Mouse (Mus musculus): ENCODE data around the gene Igfn1. TPM values are rescaled to one million over a fixed set of nuclear protein-coding genes. Genes with fewer than 3 reads are reported as not detected.

Gene Igfn1
- polyA plus RNA-seq (2014; fragmentation: Nextera tagmentation; extraction: Ambion mirVana): 0.04 TPM in 1 of 2 replicates, not detected in the other

DNA sequence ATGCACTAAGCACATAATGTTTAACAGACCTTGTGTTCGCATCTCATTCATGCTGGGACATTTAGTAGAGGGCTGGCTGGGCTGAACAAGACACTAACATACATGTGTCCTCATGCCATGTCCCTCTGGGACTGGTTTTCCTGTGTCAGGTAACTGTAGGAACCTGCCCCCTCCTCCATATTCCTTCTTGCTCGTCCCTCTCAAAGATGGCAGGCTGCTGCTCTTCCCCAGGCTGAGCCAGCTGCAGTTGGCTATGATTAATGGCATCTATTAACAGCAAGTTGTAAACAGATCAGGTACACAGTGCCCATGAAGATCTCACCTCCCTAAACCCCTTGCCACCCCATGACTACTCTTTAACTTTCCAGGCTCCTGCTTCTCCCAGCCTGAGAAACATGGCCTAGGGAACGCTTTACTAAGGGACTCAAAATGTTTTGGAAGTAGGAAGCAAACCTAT, at the start of gene Igfn1:
Gene Igfn1 (minus strand): TSS at position 51 of the 457 bp plus-strand sequence.
- no peak for ATAC-seq (replicated peaks; ENCODE audit: insufficient number of reproducible peaks, low FRiP score, low TSS enrichment)
- 78% methylated on average over 3 of the region's 3 CpGs for WGBS (ENCODE audit: insufficient replicate concordance)
- Histone ChIP-seq H3K27me3 (ENCODE audit: control insufficient read depth, insufficient read depth, low read length) (no peaks in the 10 kb centered on the region), H3K4me2 (peak within 1 kb of the TSS; percentile 89), H3K9me3 (replicated peaks; ENCODE audit: control insufficient read depth, low read length) (no peaks in the 10 kb centered on the region), H3K4me3 (ENCODE audit: low read depth, low read length) (peak within 1 kb of the TSS; percentile 51; the same call in 1 of the 2 replicates), H3K36me3 (ENCODE audit: control insufficient read depth, insufficient read depth, low read length) (no peaks in the 10 kb centered on the region), H3K9ac (ENCODE audit: low read depth, low read length) (no peak within 1 kb of the TSS), H3K27ac (ENCODE audit: low read depth, low read length) (no peak within 1 kb of the TSS), H3K4me1 (ENCODE audit: control insufficient read depth, insufficient read depth, low read length) (no peaks in the 10 kb centered on the region)

DNA sequence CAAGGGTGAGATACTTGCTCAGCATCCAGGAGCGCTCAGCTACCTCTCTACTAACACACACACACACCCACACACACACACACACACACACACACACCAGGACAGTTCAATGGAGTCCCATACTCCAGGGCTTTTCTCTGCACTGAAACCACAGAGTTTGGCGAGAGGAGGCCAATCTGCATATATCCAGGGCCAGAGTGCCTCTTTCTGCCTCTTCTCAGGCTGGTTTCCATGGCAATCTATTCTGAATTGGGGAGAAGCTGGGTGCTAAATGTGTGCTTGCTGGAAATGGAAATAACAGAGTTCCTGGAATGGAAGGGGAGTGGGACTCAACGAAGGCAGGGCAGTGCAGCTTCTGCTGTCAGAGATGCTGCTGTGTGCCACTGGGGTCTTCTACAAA, 49.6 kb upstream of the Igfn1 start:
- H3K27ac ChIP-seq (ENCODE audit: low read depth, low read length): no peak overlapping the region
- H3K4me2 ChIP-seq: no peak overlapping the region
- no peak overlapping the region for H3K9ac ChIP-seq (ENCODE audit: low read depth, low read length)
- peaks cover 15% of the 10 kb centered on the region for H3K27me3 ChIP-seq (ENCODE audit: control insufficient read depth, insufficient read depth, low read length)
- peaks cover 10% of the 10 kb centered on the region for H3K4me1 ChIP-seq (ENCODE audit: control insufficient read depth, insufficient read depth, low read length)
- WGBS (ENCODE audit: insufficient replicate concordance): 68% methylated on average over 3 of the region's 3 CpGs
- no peak for ATAC-seq (replicated peaks; ENCODE audit: insufficient number of reproducible peaks, low FRiP score, low TSS enrichment)
- H3K4me3 ChIP-seq (ENCODE audit: low read depth, low read length): no peak overlapping the region
- no peaks in the 10 kb centered on the region for H3K9me3 ChIP-seq (replicated peaks; ENCODE audit: control insufficient read depth, low read length)
- H3K36me3 ChIP-seq (ENCODE audit: control insufficient read depth, insufficient read depth, low read length): no peaks in the 10 kb centered on the region

DNA sequence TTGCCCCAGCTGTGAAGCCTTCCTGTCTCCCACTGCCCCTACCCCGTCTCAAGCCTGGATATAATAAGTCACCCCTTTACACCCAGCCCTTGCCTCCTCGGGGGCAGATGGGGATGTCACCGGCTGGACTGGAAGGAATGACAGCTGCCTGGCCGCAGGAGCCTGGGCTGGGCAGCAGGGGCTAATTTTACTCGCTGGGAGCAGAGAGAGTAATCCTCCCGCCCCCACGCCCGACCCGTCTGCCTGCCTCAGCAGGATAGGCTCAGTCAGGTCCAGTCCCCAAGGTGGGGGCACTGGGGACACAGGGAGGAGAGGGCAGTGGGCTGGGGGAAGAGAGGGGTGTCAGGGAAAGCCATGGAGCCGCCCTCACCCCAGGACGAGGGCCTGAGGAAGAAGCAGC, 46.4 kb upstream of the Igfn1 start, which contains the start of gene Cacna1s:
Gene Cacna1s (plus strand): TSS at position 204 of the 400 bp plus-strand sequence.
- Histone ChIP-seq H3K4me1 (ENCODE audit: control insufficient read depth, insufficient read depth, low read length) (peaks cover 16% of the 10 kb centered on the region), H3K36me3 (ENCODE audit: control insufficient read depth, insufficient read depth, low read length) (no peaks in the 10 kb centered on the region), H3K9me3 (replicated peaks; ENCODE audit: control insufficient read depth, low read length) (no peaks in the 10 kb centered on the region), H3K9ac (ENCODE audit: low read depth, low read length) (no peak within 1 kb of the TSS), H3K27ac (ENCODE audit: low read depth, low read length) (no peak within 1 kb of the TSS), H3K4me3 (ENCODE audit: low read depth, low read length) (no peak within 1 kb of the TSS), H3K4me2 (no peak within 1 kb of the TSS), H3K27me3 (ENCODE audit: control insufficient read depth, insufficient read depth, low read length) (peaks cover 39% of the 10 kb centered on the region)
- 0 out of 2 replicates have a peak, but pooled peaks have one; percentile 11 for ATAC-seq (replicated peaks; ENCODE audit: insufficient number of reproducible peaks, low FRiP score, low TSS enrichment)
- 20% methylated on average over 11 of the region's 11 CpGs for WGBS (ENCODE audit: insufficient replicate concordance)

DNA sequence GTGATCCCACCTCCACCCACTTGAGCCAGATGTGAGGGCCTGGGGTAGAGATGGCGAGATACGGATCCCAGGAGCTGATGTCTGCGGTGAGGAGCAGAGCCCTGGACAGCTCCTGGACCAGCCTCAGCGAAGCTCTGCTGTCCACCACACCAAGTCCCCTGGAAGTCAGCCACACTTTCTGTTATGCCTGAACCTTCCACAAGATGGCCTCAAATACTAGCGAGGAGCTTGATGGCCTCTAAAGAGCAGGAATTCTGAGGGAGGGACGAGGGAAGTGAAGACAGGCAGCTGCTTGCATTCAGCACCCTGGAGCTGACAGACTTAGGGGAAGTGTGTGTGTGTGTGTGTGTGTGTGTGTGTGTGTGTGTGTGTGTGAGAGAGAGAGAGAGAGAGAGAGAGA, 45.3 kb upstream of the Igfn1 start:
- Histone ChIP-seq H3K9me3 (replicated peaks; ENCODE audit: control insufficient read depth, low read length) (no peaks in the 10 kb centered on the region), H3K36me3 (ENCODE audit: control insufficient read depth, insufficient read depth, low read length) (no peaks in the 10 kb centered on the region), H3K9ac (ENCODE audit: low read depth, low read length) (no peak overlapping the region), H3K4me2 (peak overlapping the region; percentile 64), H3K27ac (ENCODE audit: low read depth, low read length) (no peak overlapping the region), H3K4me1 (ENCODE audit: control insufficient read depth, insufficient read depth, low read length) (peaks cover 16% of the 10 kb centered on the region), H3K27me3 (ENCODE audit: control insufficient read depth, insufficient read depth, low read length) (peaks cover 39% of the 10 kb centered on the region), H3K4me3 (ENCODE audit: low read depth, low read length) (peak overlapping the region; percentile 31; the same call in 1 of the 2 replicates)
- peak; percentile 25; the same call in 1 of the 2 replicates for ATAC-seq (replicated peaks; ENCODE audit: insufficient number of reproducible peaks, low FRiP score, low TSS enrichment)
- 0% methylated on average over 6 of the region's 6 CpGs for WGBS (ENCODE audit: insufficient replicate concordance)

DNA sequence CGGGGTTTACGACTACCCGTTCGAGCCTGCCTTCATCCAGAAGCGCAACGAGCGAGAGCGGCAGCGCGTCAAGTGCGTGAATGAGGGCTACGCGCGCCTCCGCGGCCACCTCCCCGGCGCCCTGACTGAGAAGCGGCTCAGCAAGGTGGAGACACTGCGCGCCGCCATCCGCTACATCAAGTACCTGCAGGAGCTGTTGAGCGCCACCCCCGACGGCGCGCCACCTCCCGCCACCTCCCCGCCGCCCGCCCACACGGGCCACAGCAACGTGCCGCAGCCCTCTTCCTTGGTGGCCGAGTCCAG, 44.8 kb upstream of the Igfn1 start:
- H3K36me3 ChIP-seq (ENCODE audit: control insufficient read depth, insufficient read depth, low read length): no peaks in the 10 kb centered on the region
- 1% methylated on average over 36 of the region's 36 CpGs for WGBS (ENCODE audit: insufficient replicate concordance)
- no peak overlapping the region for H3K9ac ChIP-seq (ENCODE audit: low read depth, low read length)
- H3K4me3 ChIP-seq (ENCODE audit: low read depth, low read length): peak overlapping the region; percentile 31
- H3K27me3 ChIP-seq (ENCODE audit: control insufficient read depth, insufficient read depth, low read length): peaks cover 39% of the 10 kb centered on the region
- peak overlapping the region; percentile 64 for H3K4me2 ChIP-seq
- H3K27ac ChIP-seq (ENCODE audit: low read depth, low read length): no peak overlapping the region
- no peaks in the 10 kb centered on the region for H3K9me3 ChIP-seq (replicated peaks; ENCODE audit: control insufficient read depth, low read length)
- ATAC-seq (replicated peaks; ENCODE audit: insufficient number of reproducible peaks, low FRiP score, low TSS enrichment): 0 out of 2 replicates have a peak, but pooled peaks have one; percentile 15
- H3K4me1 ChIP-seq (ENCODE audit: control insufficient read depth, insufficient read depth, low read length): peaks cover 16% of the 10 kb centered on the region

DNA sequence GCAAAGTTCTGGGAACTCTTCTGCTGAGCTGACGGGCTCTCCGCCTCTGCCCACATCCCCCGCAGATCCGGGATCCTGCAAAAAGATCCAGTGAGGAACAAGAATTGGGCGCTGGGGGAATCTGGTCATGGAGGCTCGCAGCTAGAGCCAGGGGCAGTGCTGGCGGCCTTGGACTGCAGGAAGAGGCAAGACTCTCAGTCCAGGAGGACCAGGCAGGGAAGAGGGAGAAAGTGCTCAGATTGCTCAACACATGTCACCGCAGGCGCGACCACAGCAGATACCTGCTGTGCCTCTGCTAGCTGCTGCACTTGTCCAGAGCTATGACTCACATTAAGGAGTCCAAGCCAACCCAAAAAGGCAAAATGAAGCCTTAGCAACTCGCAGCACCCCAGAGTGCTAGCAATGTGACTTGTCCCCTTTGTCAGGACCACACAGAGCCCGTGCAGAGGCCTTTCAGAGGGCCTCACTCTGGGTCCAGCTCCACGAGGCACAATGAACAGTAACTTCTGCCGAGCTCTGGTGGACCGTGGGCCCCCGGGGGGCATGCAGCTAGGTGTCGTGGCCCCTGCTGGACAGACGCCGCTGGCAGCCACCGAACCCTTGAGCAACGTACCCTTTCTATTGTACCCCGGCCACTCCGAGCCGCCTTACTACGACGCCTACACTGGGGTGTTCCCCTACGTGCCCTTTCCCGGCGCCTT, 44.3 kb upstream of the Igfn1 start, which contains the start of gene Ascl5:
Gene Ascl5 (plus strand): TSS at position 493 of the 701 bp plus-strand sequence.
- peaks cover 16% of the 10 kb centered on the region for H3K4me1 ChIP-seq (ENCODE audit: control insufficient read depth, insufficient read depth, low read length)
- H3K36me3 ChIP-seq (ENCODE audit: control insufficient read depth, insufficient read depth, low read length): no peaks in the 10 kb centered on the region
- H3K9me3 ChIP-seq (replicated peaks; ENCODE audit: control insufficient read depth, low read length): no peaks in the 10 kb centered on the region
- peak within 1 kb of the TSS; percentile 64 for H3K4me2 ChIP-seq
- H3K4me3 ChIP-seq (ENCODE audit: low read depth, low read length): peak within 1 kb of the TSS; percentile 31
- 19% methylated on average over 29 of the region's 29 CpGs for WGBS (ENCODE audit: insufficient replicate concordance)
- no peak within 1 kb of the TSS for H3K27ac ChIP-seq (ENCODE audit: low read depth, low read length)
- no peak within 1 kb of the TSS for H3K9ac ChIP-seq (ENCODE audit: low read depth, low read length)
- H3K27me3 ChIP-seq (ENCODE audit: control insufficient read depth, insufficient read depth, low read length): peaks cover 39% of the 10 kb centered on the region
- ATAC-seq (replicated peaks; ENCODE audit: insufficient number of reproducible peaks, low FRiP score, low TSS enrichment): no peak

DNA sequence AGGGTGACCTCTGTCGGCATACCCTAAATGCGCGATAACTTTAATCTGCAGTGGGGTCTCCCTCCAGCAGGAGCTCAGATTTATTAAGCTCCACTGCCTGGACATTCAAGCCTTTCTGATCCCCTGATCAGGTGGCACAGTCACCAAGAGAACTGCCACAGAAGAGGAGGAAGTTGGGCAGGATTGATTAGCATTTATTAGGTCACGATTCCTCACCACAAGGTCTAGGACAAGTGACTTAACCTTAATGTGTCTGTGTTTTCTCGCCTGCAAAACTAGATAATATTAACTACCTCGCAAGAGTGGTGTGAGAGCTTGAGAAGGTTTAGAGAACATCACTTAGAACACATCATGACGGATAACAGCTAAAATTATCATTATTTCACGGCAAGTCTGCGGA, 41.8 kb upstream of the Igfn1 start:
- Histone ChIP-seq H3K9me3 (replicated peaks; ENCODE audit: control insufficient read depth, low read length) (no peaks in the 10 kb centered on the region), H3K4me3 (ENCODE audit: low read depth, low read length) (no peak overlapping the region), H3K9ac (ENCODE audit: low read depth, low read length) (no peak overlapping the region), H3K4me1 (ENCODE audit: control insufficient read depth, insufficient read depth, low read length) (peaks cover 16% of the 10 kb centered on the region), H3K4me2 (no peak overlapping the region), H3K27me3 (ENCODE audit: control insufficient read depth, insufficient read depth, low read length) (peaks cover 41% of the 10 kb centered on the region), H3K27ac (ENCODE audit: low read depth, low read length) (no peak overlapping the region), H3K36me3 (ENCODE audit: control insufficient read depth, insufficient read depth, low read length) (no peaks in the 10 kb centered on the region)
- WGBS (ENCODE audit: insufficient replicate concordance): 65% methylated on average over 9 of the region's 9 CpGs
- ATAC-seq (replicated peaks; ENCODE audit: insufficient number of reproducible peaks, low FRiP score, low TSS enrichment): no peak

DNA sequence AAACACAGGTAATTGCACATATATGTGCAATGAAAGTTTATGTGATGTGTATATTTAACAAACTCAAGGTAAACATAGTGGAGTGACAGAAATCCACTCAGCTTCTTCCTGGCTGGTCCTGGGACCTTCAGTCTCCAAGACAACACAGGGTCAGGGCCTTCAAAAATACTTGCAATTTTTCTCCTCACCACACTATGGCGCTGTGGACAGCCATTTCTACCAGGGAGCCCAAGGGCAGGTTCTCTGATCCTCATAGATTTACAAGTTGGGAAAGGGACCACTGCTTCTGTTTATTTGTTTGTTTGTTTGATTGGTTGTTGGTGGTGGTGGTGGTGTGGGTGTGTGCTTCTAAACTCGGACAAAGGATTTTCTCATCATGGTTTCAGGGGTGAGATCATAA, 41.3 kb upstream of the Igfn1 start:
- Histone ChIP-seq H3K27ac (ENCODE audit: low read depth, low read length) (no peak overlapping the region), H3K4me1 (ENCODE audit: control insufficient read depth, insufficient read depth, low read length) (peaks cover 16% of the 10 kb centered on the region), H3K9ac (ENCODE audit: low read depth, low read length) (no peak overlapping the region), H3K27me3 (ENCODE audit: control insufficient read depth, insufficient read depth, low read length) (peaks cover 39% of the 10 kb centered on the region), H3K4me3 (ENCODE audit: low read depth, low read length) (no peak overlapping the region), H3K4me2 (no peak overlapping the region), H3K36me3 (ENCODE audit: control insufficient read depth, insufficient read depth, low read length) (no peaks in the 10 kb centered on the region), H3K9me3 (replicated peaks; ENCODE audit: control insufficient read depth, low read length) (no peaks in the 10 kb centered on the region)
- WGBS (ENCODE audit: insufficient replicate concordance): 3% methylated on average over 2 of the region's 2 CpGs
- ATAC-seq (replicated peaks; ENCODE audit: insufficient number of reproducible peaks, low FRiP score, low TSS enrichment): no peak

DNA sequence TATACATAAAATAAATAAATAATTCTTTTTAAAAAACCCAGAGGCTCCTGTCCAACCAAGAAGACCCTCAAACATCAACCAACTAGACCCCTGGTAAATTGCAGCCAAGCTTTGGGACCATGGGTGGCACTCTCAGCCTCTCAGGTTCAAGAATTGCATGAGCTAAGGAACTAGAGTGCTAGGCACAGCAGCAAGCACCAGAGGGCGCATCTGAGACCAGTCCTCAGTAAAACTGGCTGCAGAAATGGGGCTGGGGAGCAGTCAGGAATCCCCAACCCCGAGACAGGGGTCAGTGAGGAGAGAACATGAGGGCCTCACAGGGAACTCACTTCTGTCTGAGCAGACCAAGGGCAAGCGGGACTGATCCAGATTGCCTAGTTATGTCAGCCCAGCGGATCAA, 39.6 kb upstream of the Igfn1 start:
- 13% methylated on average over 4 of the region's 4 CpGs for WGBS (ENCODE audit: insufficient replicate concordance)
- Histone ChIP-seq H3K36me3 (ENCODE audit: control insufficient read depth, insufficient read depth, low read length) (no peaks in the 10 kb centered on the region), H3K27me3 (ENCODE audit: control insufficient read depth, insufficient read depth, low read length) (peaks cover 29% of the 10 kb centered on the region), H3K9ac (ENCODE audit: low read depth, low read length) (no peak overlapping the region), H3K9me3 (replicated peaks; ENCODE audit: control insufficient read depth, low read length) (no peaks in the 10 kb centered on the region), H3K4me1 (ENCODE audit: control insufficient read depth, insufficient read depth, low read length) (peaks cover 6% of the 10 kb centered on the region), H3K4me2 (no peak overlapping the region), H3K4me3 (ENCODE audit: low read depth, low read length) (no peak overlapping the region), H3K27ac (ENCODE audit: low read depth, low read length) (no peak overlapping the region)
- ATAC-seq (replicated peaks; ENCODE audit: insufficient number of reproducible peaks, low FRiP score, low TSS enrichment): no peak

Measured in heart, embryonic 11.5 days (tissue).